Mouse (Mus musculus) ES-Bruce4 (cell line): Measurements from ENCODE around the gene Dync1h1.

ENCODE experiments used
- CTCF ChIP-seq: IDR thresholded peaks from one replicate; pipeline ENCODE4 v1.8.1; 2011; ENCODE audit warnings: low read depth, low read length
- EP300 ChIP-seq: IDR thresholded peaks from 2 replicates; pipeline ENCODE4 v1.6.1; 2011; ENCODE audit warnings: low read depth, low read length; ENCODE audit not compliant: insufficient read depth
- POLR2A ChIP-seq: IDR thresholded peaks from one replicate; pipeline ENCODE4 v1.8.1; 2011; ENCODE audit warnings: low read length; ENCODE audit not compliant: insufficient read depth

- TF ChIP-seq POLR2A (no peak), CTCF (no peak), EP300 (peak; percentile 55; the same call in 1 of the 2 replicates)
These were observed 97.4 kb downstream of the Dync1h1 start for GRCm38 (mm10) chr12:110698523-110699170.
